Mouse (Mus musculus) ES-E14 (cell line): Measurements from ENCODE around the gene Dcps. TPM values are rescaled to one million over a fixed set of nuclear protein-coding genes. Genes with fewer than 3 reads are reported as not detected.
A peak's percentile ranks its signal among the peaks of the same experiment; 100 is the strongest.

Experiments
- DNase-seq: peaks from one replicate; pipeline ENCODE4 v3.0.0-alpha.2; 2013; ENCODE audit warnings: low read depth, low spot score
- H3K27ac ChIP-seq: 2 replicates; pipeline ENCODE4 v1.5.1; 2012; ENCODE audit warnings: low read depth, mild to moderate bottlenecking, low read length, moderate library complexity, mixed read lengths; ENCODE audit not compliant: poor library complexity, insufficient read depth, severe bottlenecking
- H3K36me3 ChIP-seq: 2 replicates; pipeline ENCODE4 v1.6.1; 2012; ENCODE audit warnings: mild to moderate bottlenecking, low read length, moderate library complexity, mixed read lengths; ENCODE audit not compliant: control insufficient read depth, poor library complexity, insufficient read depth, severe bottlenecking
- H3K4me1 ChIP-seq, 2 experiments: fragments of 150-350 bp in 1 of 2; sonication (generic) in 1 of 2; 2 replicates each; pipeline ENCODE4 v1.6.1; 2012; ENCODE audit warnings: low read length in 2 of 2, mild to moderate bottlenecking in 1 of 2, mixed read lengths in 1 of 2; ENCODE audit not compliant: control insufficient read depth in 2 of 2, insufficient read depth in 2 of 2, poor library complexity in 1 of 2
- H3K4me3 ChIP-seq, 2 experiments: fragments of 150-350 bp in 1 of 2; sonication (generic) in 1 of 2; 2 replicates each; pipeline ENCODE4 v1.5.1; 2012; ENCODE audit warnings: low read length in 2 of 2, low read depth in 1 of 2, mild to moderate bottlenecking in 1 of 2, mixed read lengths in 1 of 2; ENCODE audit not compliant: insufficient read depth in 1 of 2, poor library complexity in 1 of 2, severe bottlenecking in 1 of 2
- H3K9ac ChIP-seq: 2 replicates; pipeline ENCODE4 v1.6.1; 2012; ENCODE audit warnings: low read depth, mild to moderate bottlenecking, low read length, mixed read lengths; ENCODE audit not compliant: poor library complexity, insufficient read depth, severe bottlenecking
- H3K9me3 ChIP-seq: fragments of 150-350 bp; sonication (generic); 2 replicates; pipeline ENCODE4 v1.6.1; 2012; ENCODE audit warnings: low read depth, mild to moderate bottlenecking, low read length; ENCODE audit not compliant: control insufficient read depth, insufficient read depth
- CHD2 ChIP-seq: IDR thresholded peaks from 2 replicates; pipeline ENCODE4 v1.6.1; 2014; ENCODE audit warnings: mild to moderate bottlenecking, low read depth, low read length, inconsistent platforms
- HCFC1 ChIP-seq: IDR thresholded peaks from 2 replicates; pipeline ENCODE4 v1.6.1; 2012; ENCODE audit warnings: low read length, inconsistent platforms, borderline replicate concordance; ENCODE audit not compliant: insufficient read depth
- MAFK ChIP-seq: IDR thresholded peaks from 2 replicates; pipeline ENCODE4 v1.6.1; 2014; ENCODE audit warnings: mild to moderate bottlenecking, low read depth, low read length, inconsistent platforms; ENCODE audit not compliant: insufficient read depth
- ZC3H11A ChIP-seq: IDR thresholded peaks from 2 replicates; pipeline ENCODE4 v1.6.1; 2012; ENCODE audit warnings: low read depth, mild to moderate bottlenecking, inconsistent platforms, low read length, borderline replicate concordance
- ZNF384 ChIP-seq: IDR thresholded peaks from 2 replicates; pipeline ENCODE4 v1.6.1; 2012; ENCODE audit warnings: low read depth, low read length, inconsistent platforms
- in situ Hi-C, 2 experiments: fragments of 600-800 bp; cut with MboI; formaldehyde crosslinking; loops; one replicate each; pipeline ENCODE4 v1.15.1; 2025; ENCODE audit warnings: low sequenced_read_pairs in 2 of 2, inconsistent platforms in 1 of 2; ENCODE audit not compliant: unreplicated experiment in 2 of 2
- total RNA-seq: library from RNA; depleted of rRNA; stranded (reverse); fragments of 300-350 nt; gene quantifications from 2 replicates; pipeline ENCODE4 v1.2.3, GENCODE M21; 2012

Gene Dcps
- total RNA-seq, 1 experiment: 42.9 TPM

GRCm38 (mm10) chr9:35199772-35200471 lies 24.1 kb upstream of the Dcps start, which contains the start of the genes Srpr and Tirap:
Gene Srpr, plus strand, starts transcription at chr9:35200175.
Gene Tirap, minus strand, starts transcription at chr9:35200291.
- peak; percentile 67 for DNase-seq
- in situ Hi-C loops: no loop called here
- Histone ChIP-seq H3K9ac (peak within 1 kb of the TSS; percentile 52), H3K27ac (no peak within 1 kb of the TSS), H3K9me3 (no peaks in the 10 kb centered on the region), H3K4me1 (peaks cover 2 to 4% of the 10 kb centered on the region in 2 experiments; a peak in 2 of 4 replicates), H3K36me3 (peaks cover 5% of the 10 kb centered on the region), H3K4me3 (peak within 1 kb of the TSS; percentile 71 to 93)
- 0 out of 2 replicates have a peak, but pooled peaks have one; percentile 3 for TF ChIP-seq MAFK
- TF ChIP-seq ZNF384: no peak
- TF ChIP-seq CHD2: no peak

- TF ChIP-seq MAFK: no peak
- no peak for DNase-seq
- no peaks in the 10 kb centered on the region for H3K9me3 ChIP-seq
- H3K27ac ChIP-seq: no peak overlapping the region
- H3K4me1 ChIP-seq: peaks cover 2 to 4% of the 10 kb centered on the region in 2 experiments; a peak in 2 of 4 replicates
- no peaks in the 10 kb centered on the region for H3K36me3 ChIP-seq
- peak overlapping the region; percentile 42 for H3K9ac ChIP-seq
- in situ Hi-C loops: no loop called here
- H3K4me3 ChIP-seq: peak overlapping the region; percentile 71 to 93
These were observed 23.3 kb upstream of the Dcps start for GRCm38 (mm10) chr9:35198945-35199771.

GRCm38 (mm10) chr9:35198351-35198750 lies 22.5 kb upstream of the Dcps start:
- H3K27ac ChIP-seq: no peak overlapping the region
- H3K4me3 ChIP-seq: no peak overlapping the region
- peaks cover 2 to 4% of the 10 kb centered on the region in 2 experiments; a peak in 2 of 4 replicates for H3K4me1 ChIP-seq
- H3K9ac ChIP-seq: no peak overlapping the region
- H3K9me3 ChIP-seq: no peaks in the 10 kb centered on the region
- no peaks in the 10 kb centered on the region for H3K36me3 ChIP-seq
- no peak for DNase-seq
- in situ Hi-C loops: no loop called here
- TF ChIP-seq CHD2 (no peak), HCFC1 (no peak), ZC3H11A (no peak), ZNF384 (no peak), MAFK (no peak)

GRCm38 (mm10) chr9:35197625-35198024 lies 21.8 kb upstream of the Dcps start:
- Histone ChIP-seq H3K27ac (no peak overlapping the region), H3K4me1 (peaks cover 2 to 8% of the 10 kb centered on the region in 2 experiments; a peak in 2 of 4 replicates), H3K9ac (no peak overlapping the region), H3K9me3 (no peaks in the 10 kb centered on the region), H3K36me3 (no peaks in the 10 kb centered on the region), H3K4me3 (no peak overlapping the region)
- DNase-seq: no peak
- no peak for TF ChIP-seq MAFK
- TF ChIP-seq CHD2: no peak
- no peak for TF ChIP-seq ZC3H11A
- TF ChIP-seq HCFC1: no peak
- no peak for TF ChIP-seq ZNF384
- in situ Hi-C loops: no loop called here
